Mouse (Mus musculus): ENCODE data around the gene Zfp61.

DNA sequence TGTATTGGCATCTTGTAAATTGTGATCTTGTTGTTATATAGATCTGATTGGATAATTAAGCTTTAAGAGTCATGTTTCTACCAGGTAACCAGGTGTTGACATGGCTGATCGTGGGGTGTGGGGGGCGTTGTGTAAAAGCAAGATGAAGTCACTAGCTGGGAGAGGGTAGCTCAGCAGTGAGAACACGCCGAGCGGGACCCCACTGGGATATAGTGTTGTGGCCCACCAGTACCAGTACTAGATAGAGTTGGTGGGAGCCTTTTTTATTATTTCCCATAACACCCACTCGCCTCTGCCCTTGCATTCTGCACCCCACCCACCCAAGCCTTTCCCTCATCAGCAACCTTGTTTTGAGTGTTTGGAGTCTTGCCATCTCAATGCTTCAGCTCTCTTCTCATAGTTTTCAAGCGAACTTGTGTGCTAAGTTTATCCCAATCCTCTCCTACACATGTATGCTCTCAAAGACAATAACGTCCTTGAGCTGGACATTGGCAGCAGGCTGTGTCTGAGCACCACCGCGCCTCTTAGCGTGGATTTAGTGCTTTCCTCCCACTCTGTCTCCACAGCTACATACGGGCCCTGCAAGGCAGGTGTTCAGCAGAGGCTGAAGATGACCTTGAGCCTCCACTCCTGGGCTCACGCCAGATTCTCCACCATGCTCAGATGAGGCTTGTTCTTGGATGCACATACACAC is 41.6 kb downstream of the Zfp61 start:
- TF ChIP-seq CTCF (IDR thresholded peaks at IDR 0.05): no peak
- no peak for TF ChIP-seq EP300 (IDR thresholded peaks at IDR 0.05)
